Mouse (Mus musculus): ENCODE data around the gene Ficd.
A peak's percentile ranks its signal among the peaks of the same experiment; 100 is the strongest.
"Not testable (repeated sequence)": the region's sequence is repeated elsewhere in the genome, so short reads cannot be mapped to it uniquely, and the experiment has no call there.

Gene Ficd

DNA sequence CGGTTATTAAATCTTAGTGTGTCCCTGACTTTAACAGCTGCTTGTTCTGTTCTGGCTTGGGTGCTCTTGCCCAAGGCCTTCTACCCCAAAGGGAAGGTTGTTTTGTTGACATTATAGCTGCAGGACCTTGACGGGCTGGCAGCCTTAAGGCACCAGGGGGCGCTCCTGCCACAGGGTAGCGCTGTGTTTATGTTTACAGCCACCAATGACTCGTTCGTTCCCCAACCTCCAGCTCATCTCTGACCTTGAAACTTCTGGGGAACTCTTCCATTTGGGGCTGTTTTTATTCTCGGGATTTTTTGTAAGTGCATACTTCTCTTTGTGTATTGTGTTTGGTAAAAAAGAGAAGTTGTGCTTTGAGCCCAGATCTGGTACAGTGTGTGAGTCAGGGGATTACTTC, 38.1 kb downstream of the Ficd start:
- peak; percentile 87 to 93 for DNase-seq (ENCODE audit: low spot score in 2 of 2)

DNA sequence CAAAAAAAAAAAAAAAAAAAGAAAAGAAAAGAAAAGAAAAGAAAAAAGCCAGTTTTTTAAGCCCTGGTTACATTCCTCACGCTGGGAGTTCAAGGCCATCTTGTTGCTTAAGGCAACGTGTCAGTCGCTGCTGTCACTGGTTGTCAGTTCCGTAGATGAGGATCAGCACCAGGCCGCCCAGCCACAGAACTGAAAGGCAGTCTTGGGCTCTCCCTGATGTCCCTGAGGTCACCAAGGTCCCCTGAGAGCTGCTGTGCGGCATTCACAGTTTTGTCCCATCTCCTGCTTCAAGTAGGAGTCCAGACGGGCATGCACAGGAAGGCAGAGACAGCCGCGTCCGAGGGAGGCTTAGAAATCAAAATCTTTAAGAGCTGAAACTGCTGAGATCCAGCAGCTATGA, 40.0 kb downstream of the Ficd start:
- no peak for DNase-seq (ENCODE audit: low spot score in 2 of 2)

DNA sequence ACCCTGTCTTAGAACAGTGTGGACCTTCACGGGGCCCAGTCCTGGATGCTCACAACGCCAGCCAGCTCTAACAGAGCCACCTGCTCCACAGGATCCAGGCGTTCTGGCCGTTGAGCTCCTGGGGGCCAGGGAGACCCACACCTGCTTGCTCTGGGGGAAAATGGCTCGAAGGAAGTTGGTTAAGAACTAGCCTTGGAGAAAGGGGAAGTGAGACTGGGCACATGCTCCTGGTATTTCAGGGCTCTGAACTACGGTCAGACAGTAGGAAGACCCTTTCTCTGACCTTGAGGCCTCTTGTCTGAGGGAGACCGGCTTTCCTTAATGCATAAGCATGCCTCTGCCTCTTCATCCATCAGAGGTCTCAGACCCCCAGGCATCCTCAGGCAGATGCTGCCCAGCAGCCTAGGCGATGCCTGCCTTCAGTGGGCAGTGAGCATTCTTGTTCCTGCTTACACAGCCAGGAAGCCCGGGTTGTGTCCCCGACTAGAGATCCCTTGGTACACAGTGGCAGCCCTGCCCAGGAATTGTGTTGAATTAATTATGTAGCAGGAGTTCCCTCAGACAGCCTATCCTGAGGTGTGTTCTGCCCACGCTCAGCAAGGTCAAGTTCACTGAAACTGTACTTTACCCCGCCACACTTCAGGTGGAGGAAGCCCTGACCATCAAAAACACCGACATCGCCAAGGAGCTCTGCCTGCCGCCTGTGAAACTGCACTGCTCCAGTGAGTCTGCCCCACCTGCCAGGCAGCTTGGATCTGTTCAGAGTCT, 40.7 kb downstream of the Ficd start:
- DNase-seq (ENCODE audit: low spot score in 2 of 2), result peak in 1 of 2 experiments; percentile 25

DNA sequence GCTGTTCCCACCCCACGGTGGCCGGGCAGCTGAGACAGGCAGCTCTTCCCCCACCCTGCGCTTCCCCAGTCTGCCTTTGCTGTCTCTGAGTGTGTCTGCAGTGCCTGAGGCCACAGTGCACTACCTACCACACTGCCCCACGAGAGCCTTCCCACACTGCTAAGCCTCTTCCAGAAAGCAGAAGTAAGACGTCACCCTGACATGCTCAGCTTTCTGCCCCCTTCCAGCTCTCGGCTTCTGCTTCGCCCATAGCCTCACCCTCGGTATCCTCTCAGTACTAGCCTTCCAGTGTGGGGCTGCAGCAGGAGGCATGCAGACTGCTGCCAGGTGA, 41.3 kb downstream of the Ficd start:
- DNase-seq (ENCODE audit: low spot score in 2 of 2), result peak in 1 of 2 experiments; percentile 65

DNA sequence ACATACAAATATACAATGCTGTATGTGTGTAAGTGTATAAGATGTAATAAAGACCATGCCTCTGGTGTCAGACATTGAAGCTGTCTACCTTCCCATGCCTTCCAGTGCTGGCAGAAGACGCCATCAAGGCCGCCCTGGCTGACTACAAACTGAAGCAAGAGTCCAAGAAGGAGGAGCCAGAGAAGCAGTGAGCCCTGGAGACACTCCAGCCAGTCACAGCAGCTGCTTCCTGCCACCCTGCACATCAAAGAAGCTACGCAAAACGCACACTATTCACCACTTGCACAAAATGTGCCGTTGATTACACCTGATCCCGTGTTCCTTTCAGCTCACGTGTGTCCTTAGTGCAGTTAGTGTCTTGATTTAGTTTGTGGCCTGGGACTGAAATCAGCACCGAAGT, 42.1 kb downstream of the Ficd start:
- peak in 1 of 2 experiments; percentile 28 for DNase-seq (ENCODE audit: low spot score in 2 of 2)

DNA sequence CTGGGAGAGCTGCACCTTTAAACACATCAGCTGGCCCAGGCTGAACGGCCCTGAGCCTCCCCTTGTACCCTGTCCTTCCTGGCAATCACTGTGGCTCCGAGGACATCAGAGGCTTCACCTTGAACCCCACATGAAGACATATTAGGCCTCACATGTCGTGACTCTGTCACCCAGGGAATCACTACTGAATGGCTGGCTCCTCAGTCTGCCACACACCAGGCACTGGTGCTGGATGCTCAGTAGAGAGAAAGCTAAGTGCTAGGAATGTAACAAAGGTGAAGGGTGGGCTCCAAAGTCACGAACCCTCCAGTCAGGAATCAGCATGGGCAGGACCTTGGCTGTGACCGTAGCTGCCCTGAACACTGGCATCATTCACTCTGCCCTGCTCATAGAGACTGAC, 44.0 kb downstream of the Ficd start:
- DNase-seq (ENCODE audit: low spot score in 2 of 2), result no peak

DNA sequence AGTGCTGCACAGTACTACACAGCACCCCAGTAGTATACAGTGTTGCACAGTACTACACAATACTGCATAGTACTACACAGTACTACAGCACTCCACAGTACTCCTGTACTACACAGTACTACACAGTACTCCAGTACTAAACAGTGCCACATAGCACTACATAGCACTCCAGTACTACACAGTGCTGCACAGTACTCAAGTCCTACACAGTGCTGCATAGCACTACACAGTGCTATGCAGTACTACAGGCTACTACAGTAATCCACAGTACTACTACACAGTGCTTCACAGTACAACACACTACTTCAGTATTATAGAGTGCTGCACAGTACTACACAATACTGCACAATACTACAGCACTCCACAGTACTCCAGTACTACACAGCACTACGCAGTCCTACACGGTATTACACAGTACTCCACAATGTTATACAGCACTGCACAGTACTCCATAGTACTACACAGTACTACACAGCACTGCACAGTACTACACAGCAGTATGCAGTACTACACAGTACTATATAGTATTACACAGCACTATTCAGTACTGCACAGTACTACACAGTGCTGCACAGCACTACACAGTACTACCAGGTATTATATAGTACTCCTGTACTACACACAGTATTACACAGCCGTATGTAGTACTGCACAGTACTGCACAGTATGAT, 44.6 kb downstream of the Ficd start:
- no peak for DNase-seq (ENCODE audit: low spot score in 2 of 2)

DNA sequence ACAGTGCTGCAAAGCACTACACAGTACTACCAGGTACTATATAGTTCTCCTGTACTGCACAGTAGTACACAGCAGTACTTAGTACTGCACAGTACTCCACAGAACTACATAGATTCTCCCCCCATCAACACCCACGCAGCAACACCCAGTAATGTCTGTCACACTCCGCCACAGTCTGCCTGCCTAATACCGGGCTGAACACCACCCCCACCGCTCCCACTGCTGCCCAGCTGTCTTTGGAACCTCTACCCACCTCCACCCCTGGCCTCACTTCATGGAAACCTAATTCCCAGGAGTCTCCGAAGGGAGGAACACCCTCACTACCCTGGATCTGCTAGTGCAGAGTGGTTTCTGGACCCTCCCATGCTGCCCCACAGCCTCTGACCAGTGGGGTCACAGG, 45.2 kb downstream of the Ficd start:
- DNase-seq (ENCODE audit: low spot score in 2 of 2), result no peak

DNA sequence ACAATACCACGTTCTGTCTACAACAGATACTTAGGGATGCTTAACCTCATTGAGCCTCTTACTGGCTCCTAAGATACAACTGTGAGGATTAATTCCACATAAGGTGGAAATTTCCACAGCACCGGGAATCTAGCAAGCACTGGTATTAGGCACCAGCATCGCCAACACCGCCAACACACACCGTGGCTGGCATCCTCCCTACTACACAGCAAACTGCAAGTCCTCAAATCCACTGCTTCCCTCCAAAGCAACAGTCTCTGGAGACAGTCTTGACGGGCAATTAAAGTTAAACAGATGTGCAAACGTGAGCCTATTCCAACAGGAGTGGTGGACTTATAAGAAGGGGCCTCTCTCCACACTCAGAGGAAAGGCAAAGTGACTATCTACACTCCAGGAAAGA, 45.7 kb downstream of the Ficd start:
- DNase-seq (ENCODE audit: low spot score in 2 of 2), result no peak

DNA sequence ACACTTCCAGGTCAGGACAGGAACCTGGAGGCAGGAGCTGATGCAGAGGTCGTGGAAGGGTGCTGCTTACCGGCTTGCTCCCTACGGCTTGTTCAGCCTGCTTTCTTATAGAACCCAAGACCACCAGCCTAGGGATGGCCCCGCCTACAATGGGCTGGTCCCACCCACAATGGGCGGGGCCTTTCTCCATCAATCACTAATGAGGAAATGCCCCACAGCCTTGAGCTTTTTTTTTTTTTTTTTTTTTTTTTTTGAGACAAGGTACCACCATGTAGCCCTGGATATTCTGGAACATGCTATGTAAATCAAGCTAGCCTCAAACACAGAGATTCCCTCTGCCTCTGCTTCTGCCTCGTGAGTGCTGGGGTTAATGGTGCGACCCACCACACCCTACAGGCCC, 46.3 kb downstream of the Ficd start:
- DNase-seq (ENCODE audit: low spot score in 2 of 2), result no peak

DNA sequence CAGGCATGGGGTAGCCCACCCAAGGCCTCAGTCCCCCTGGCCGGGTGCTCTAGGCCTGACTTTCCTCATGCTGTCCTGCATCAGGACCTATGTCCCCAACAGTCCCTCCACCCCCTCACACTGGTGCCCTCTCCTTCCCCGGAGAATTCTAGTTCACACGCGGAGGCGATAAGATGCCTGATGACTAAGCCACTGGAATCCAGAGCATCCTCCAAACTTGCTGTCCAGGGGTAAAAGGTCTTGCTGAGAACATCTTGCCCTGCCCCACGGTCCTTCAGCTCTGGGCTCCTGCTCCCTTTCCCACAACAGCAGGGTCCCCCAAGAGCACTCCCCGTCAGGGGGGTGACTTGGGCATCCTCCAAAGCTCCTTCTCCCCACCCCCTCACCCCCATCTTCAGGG, 47.0 kb downstream of the Ficd start:
- no peak for DNase-seq (ENCODE audit: low spot score in 2 of 2)

DNA sequence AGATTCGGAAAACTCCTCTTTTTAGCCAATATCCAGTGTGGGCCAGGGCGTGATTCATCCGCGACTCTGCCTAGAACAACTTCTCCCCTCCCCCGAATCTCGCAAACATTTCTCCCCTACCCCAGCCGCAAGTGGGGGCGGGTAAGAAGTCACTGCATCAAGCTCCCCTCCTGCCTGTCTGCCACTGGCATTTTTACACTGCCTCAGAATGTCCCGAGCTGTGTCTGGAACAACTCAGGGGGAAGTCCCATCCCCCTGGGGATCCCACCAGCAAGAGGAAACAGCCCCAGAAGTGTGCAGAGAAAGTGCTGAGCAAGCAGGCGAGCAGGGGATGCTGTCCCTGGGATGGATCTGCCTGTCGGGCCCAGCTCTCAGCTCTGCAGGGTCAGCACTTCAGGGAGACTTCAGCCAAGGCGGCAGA, 48.0 kb downstream of the Ficd start:
- DNase-seq (ENCODE audit: low spot score in 2 of 2), result peak in 1 of 2 experiments; percentile 28

DNA sequence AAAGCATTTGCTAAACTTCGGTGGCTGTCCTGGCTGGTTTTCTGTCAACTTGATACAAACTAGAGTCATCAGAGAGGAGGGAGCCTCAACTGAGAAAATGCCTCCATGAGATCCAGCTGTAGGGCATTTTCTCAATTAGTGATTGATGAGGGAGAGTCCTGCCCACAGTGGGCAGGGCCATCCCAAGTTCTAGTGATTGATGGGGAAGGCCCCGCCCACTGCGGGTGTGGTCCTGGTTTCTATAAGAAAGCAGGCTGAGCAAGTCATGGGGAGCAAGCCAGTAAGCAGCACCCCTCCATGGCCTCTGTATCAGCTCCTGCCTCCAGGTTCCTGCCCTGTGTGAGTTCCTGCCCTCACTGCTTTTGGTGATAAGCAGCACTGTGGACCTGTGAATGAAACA, 48.5 kb downstream of the Ficd start:
- not testable (repeated sequence) for DNase-seq (ENCODE audit: low spot score in 2 of 2)

DNA sequence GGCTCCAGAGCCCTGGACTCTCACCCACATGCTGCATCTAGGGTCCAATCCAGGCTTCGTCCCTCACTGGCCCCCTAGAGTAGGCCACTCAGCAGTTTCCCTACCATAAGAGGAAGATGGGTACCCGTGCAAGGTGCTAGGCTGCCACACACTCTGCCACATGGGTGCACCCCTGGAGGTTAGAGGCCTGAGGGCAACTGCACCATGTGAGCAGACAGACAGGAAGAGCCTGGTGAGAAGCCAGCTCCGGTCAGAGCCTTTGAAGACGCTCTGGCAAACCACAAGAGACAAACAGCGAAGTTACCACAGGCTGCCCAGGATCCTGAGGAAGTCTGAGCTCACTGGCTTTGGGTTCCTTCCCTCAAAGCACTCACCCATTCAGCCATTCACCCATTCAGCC, 51.4 kb downstream of the Ficd start:
- peak; percentile 42 to 53 for DNase-seq (ENCODE audit: low spot score in 2 of 2)

DNA sequence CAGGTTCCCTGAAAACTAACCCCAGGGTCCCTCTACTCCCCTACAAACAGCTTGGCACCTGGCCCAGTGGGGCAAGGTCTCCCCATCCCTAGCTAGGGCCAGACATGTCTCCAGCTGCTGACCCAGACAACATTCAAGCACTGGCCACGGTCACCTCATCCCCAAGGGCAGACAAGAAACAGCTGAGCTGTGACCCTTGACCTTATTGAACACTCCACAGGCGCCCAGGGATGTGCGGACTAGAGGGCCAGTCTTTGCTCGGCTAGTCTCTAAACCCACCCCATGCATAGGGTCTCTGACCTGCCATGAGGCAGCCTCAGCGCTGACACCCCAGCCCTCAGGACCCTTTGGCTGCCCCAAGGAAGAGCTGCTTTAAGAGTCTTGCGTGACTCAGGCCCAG, 53.0 kb downstream of the Ficd start:
- no peak for DNase-seq (ENCODE audit: low spot score in 2 of 2)

DNA sequence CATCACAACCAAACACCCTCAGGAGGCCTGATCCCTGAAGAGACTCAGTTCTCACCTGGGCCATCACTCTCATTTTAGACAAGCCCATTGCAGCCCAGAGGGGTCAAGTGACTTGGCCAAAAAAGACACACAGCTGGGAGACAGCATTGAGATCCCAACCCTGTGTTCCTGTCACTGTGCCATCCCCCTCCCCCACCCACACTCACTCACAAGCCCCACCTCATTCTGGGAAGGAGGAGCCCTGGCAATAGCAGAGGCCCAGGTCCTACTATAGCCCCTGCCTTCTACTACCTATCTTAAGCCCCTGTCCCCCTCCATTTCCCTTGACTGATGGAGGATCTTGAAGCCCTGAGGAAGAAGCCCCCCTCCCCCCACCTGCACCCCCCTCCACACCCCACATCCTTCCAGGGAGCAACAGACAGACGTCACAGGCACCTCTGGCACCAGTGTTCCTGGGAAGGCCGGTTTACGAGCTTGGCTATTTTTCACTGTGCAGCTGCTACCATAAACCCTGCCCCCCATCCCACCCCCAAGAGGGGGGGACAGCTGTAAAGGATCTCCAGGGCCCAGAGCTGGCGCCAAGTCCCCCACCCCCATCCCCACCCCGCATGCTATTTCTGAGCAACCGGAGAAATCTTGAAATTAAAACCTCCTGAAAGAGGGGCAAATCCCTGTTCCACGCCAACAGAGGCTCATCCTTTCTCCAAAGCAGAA, 53.6 kb downstream of the Ficd start:
- DNase-seq (ENCODE audit: low spot score in 2 of 2), result no peak
